In the genomic region with DNA sequence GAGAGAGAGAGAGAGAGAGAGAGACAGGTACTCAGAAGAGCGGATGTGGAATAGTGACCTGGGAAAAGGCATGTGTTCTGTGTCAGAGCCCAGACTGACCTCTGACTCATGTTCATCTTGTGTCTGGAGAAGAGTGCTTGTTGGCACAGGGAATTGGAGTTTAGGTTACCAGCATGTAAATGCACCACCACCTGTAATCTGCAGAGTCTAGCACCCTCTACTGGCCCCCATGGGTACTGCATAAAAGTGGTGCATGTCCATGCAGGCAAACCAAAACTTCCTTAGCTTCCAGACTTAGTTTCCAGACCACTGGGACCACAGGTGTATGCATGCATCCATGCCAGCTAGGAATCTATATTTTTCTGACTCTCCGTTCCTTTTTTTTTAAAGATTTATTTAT, we compare ENCODE assay signal across 8 mouse cellular contexts. TPM values are rescaled to one million over a fixed set of nuclear protein-coding genes. Genes with fewer than 3 reads are reported as not detected.
A peak's percentile ranks its signal among the peaks of the same experiment; 100 is the strongest.
DNase-seq lines count a peak whose midpoint lies in the region; ATAC-seq and TF ChIP-seq lines count a peak whose summit lies in the region.

No protein-coding gene starts in this region.

- no peaks in the 10 kb centered on the region for H3K27me3 ChIP-seq in ES-Bruce4 (ENCODE audit: control insufficient read depth, insufficient read depth, low read length, poor library complexity, severe bottlenecking)
- H3K27me3 ChIP-seq in heart, postnatal 0 days (ENCODE audit: control insufficient read depth, insufficient read depth, low read length): no peaks in the 10 kb centered on the region

- H3K4me1 ChIP-seq in ES-Bruce4 (ENCODE audit: control insufficient read depth, insufficient read depth, low read length): peaks cover 7% of the 10 kb centered on the region
- peaks cover 4% of the 10 kb centered on the region; the same call in 1 of the 2 replicates for H3K4me1 ChIP-seq in embryonic fibroblast, embryonic 13.5 days (ENCODE audit: control insufficient read depth, insufficient read depth, low read length)
- no peaks in the 10 kb centered on the region for H3K4me1 ChIP-seq in heart, postnatal 0 days (ENCODE audit: control insufficient read depth, insufficient read depth)
- no peaks in the 10 kb centered on the region; the same call in 1 of the 2 replicates for H3K4me1 ChIP-seq in lung, adult 2 months (ENCODE audit: control insufficient read depth, insufficient read depth, low read length)

- H3K4me3 ChIP-seq in ES-Bruce4 (ENCODE audit: low read depth, low read length): no peak overlapping the region
- H3K4me3 ChIP-seq in embryonic fibroblast, embryonic 13.5 days (ENCODE audit: insufficient read depth, low read length): no peak overlapping the region
- no peak overlapping the region for H3K4me3 ChIP-seq in heart, postnatal 0 days (ENCODE audit: low read depth, low read length)
- no peak overlapping the region for H3K4me3 ChIP-seq in lung, adult 2 months (replicated peaks; ENCODE audit: extremely low read depth, low read depth, low read length)

- H3K27ac ChIP-seq in ES-Bruce4 (ENCODE audit: insufficient read depth, low read length): no peak overlapping the region; the same call in 1 of the 2 replicates
- no peak overlapping the region for H3K27ac ChIP-seq in embryonic fibroblast, embryonic 13.5 days (ENCODE audit: insufficient read depth, low read length)
- no peak overlapping the region for H3K27ac ChIP-seq in heart, postnatal 0 days (ENCODE audit: low read depth)

- H3K36me3 ChIP-seq in ES-Bruce4 (ENCODE audit: control insufficient read depth, insufficient read depth, low read length, poor library complexity, severe bottlenecking): no peaks in the 10 kb centered on the region
- no peaks in the 10 kb centered on the region for H3K36me3 ChIP-seq in heart, postnatal 0 days (replicated peaks; ENCODE audit: control insufficient read depth, insufficient read depth, low read length)

- TF ChIP-seq EP300 in ES-Bruce4 (IDR thresholded peaks at IDR 0.05; ENCODE audit: insufficient read depth, low read depth, low read length): no peak
- TF ChIP-seq EP300 in heart, postnatal 0 days (IDR thresholded peaks at IDR 0.05; ENCODE audit: low read depth): no peak

- no peak overlapping the region for H3K4me2 ChIP-seq in heart, postnatal 0 days (ENCODE audit: low read depth, low read length)

- WGBS in heart, postnatal 0 days: 44% methylated on average over 2 of the region's 2 CpGs
- WGBS in lung, adult 2 months: 44% methylated on average over 2 of the region's 2 CpGs

- no peaks in the 10 kb centered on the region for H3K9me3 ChIP-seq in ES-Bruce4 (replicated peaks; ENCODE audit: control insufficient read depth, insufficient read depth, low read length, poor library complexity, severe bottlenecking)
- no peaks in the 10 kb centered on the region for H3K9me3 ChIP-seq in heart, postnatal 0 days (replicated peaks; ENCODE audit: control insufficient read depth, low read length)

- no peak for TF ChIP-seq POLR2A in ES-Bruce4 (IDR thresholded peaks at IDR 0.05; ENCODE audit: insufficient read depth, low read length)
- TF ChIP-seq POLR2A in embryonic fibroblast, embryonic 13.5 days (IDR thresholded peaks at IDR 0.05; ENCODE audit: low read depth, low read length): no peak
- no peak for TF ChIP-seq POLR2A in lung, adult 2 months (IDR thresholded peaks at IDR 0.05; ENCODE audit: borderline replicate concordance, extremely low read depth, low read depth, low read length)

- ATAC-seq in heart, postnatal 0 days (ENCODE audit: insufficient read depth, low read depth): peak; percentile 71

- DNase-seq in adrenal gland, postnatal 36 days: peak; percentile 85 to 87
- DNase-seq in heart, postnatal 0 days (ENCODE audit: low spot score): peak; percentile 89
- peak; percentile 78 for DNase-seq in layer of hippocampus, adult 11-12 months (ENCODE audit: low spot score)
- peak; percentile 81 for DNase-seq in lung, adult 2 months
- DNase-seq in retina, postnatal 7 days (ENCODE audit: low read depth, low spot score): peak; percentile 78
- peak; percentile 64 to 76 for DNase-seq in thymus, postnatal 36 days

- peak overlapping the region; percentile 83 for H3K9ac ChIP-seq in ES-Bruce4 (ENCODE audit: low read depth, poor library complexity, severe bottlenecking)
- no peak overlapping the region for H3K9ac ChIP-seq in heart, postnatal 0 days (replicated peaks; ENCODE audit: low read depth, low read length)

- TF ChIP-seq CTCF in ES-Bruce4 (IDR thresholded peaks at IDR 0.05; ENCODE audit: low read depth, low read length): peak; percentile 77
- TF ChIP-seq CTCF in embryonic fibroblast, embryonic 13.5 days (IDR thresholded peaks at IDR 0.05; ENCODE audit: borderline replicate concordance, insufficient read depth, low read length): peak; percentile 61
- peak; percentile 97 for TF ChIP-seq CTCF in heart, postnatal 0 days (IDR thresholded peaks at IDR 0.05; ENCODE audit: low read depth)
- peak; percentile 86 for TF ChIP-seq CTCF in lung, adult 2 months (IDR thresholded peaks at IDR 0.05; ENCODE audit: insufficient read depth, low read length)

RNA-seq across cellular contexts. Expression of a gene that starts 5.9 kb away (rescaled TPM):
- polyA plus RNA-seq in ES-Bruce4 (2011; ENCODE audit: insufficient read depth, insufficient read length, low read depth, missing spikeins): 133 and 137 TPM in 2 replicates
- 100 to 1,000 TPM in 1 of 2 experiments, 10 to 100 TPM in 1; 79.9 to 101 TPM for total RNA-seq in adrenal gland, postnatal 36 days (2021)
- polyA plus RNA-seq in embryonic fibroblast, embryonic 13.5 days (2011; ENCODE audit: insufficient read length, low read depth, missing spikeins): 167 and 198 TPM in 2 replicates
- total RNA-seq in heart, postnatal 0 days (2014; rRNA removed; ENCODE audit: low replicate concordance): 41.9 and 59.4 TPM in 2 replicates
- 29.0 and 29.9 TPM in 2 replicates for polyA plus RNA-seq in heart, postnatal 0 days (2015; fragmentation: Nextera tagmentation; extraction: Ambion mirVana)
- polyA plus RNA-seq in lung, adult 2 months (2012; rRNA removed): 103 and 116 TPM in 2 replicates

RNA-seq across cellular contexts. Expression of a gene that starts 8.3 kb away (rescaled TPM):
- polyA plus RNA-seq in ES-Bruce4 (2011; ENCODE audit: insufficient read depth, insufficient read length, low read depth, missing spikeins): 24.3 and 30.9 TPM in 2 replicates
- 1 to 10 TPM; 1.2 to 2.4 TPM for total RNA-seq in adrenal gland, postnatal 36 days (2021)
- polyA plus RNA-seq in embryonic fibroblast, embryonic 13.5 days (2011; ENCODE audit: insufficient read length, low read depth, missing spikeins): 1.1 and 1.2 TPM in 2 replicates
- not detected in 2 replicates for total RNA-seq in heart, postnatal 0 days (2014; rRNA removed; ENCODE audit: low replicate concordance)
- polyA plus RNA-seq in heart, postnatal 0 days (2015; fragmentation: Nextera tagmentation; extraction: Ambion mirVana): 0.14 and 0.33 TPM in 2 replicates
- polyA plus RNA-seq in lung, adult 2 months (2012; rRNA removed): 1.5 and 2.4 TPM in 2 replicates

RNA-seq across cellular contexts. Expression of a gene that starts 25.6 kb away (rescaled TPM):
- 21.8 and 21.9 TPM in 2 replicates for polyA plus RNA-seq in ES-Bruce4 (2011; ENCODE audit: insufficient read depth, insufficient read length, low read depth, missing spikeins)
- total RNA-seq in adrenal gland, postnatal 36 days (2021): 10 to 100 TPM; 15.1 to 19.1 TPM
- 14.5 and 17.6 TPM in 2 replicates for polyA plus RNA-seq in embryonic fibroblast, embryonic 13.5 days (2011; ENCODE audit: insufficient read length, low read depth, missing spikeins)
- total RNA-seq in heart, postnatal 0 days (2014; rRNA removed; ENCODE audit: low replicate concordance): 83.9 and 93.1 TPM in 2 replicates
- 45.8 and 50.1 TPM in 2 replicates for polyA plus RNA-seq in heart, postnatal 0 days (2015; fragmentation: Nextera tagmentation; extraction: Ambion mirVana)
- 5.6 and 9.9 TPM in 2 replicates for polyA plus RNA-seq in lung, adult 2 months (2012; rRNA removed)

RNA-seq across cellular contexts. Expression of a gene that starts 39.7 kb away (rescaled TPM):
- 0.37 and 0.62 TPM in 2 replicates for polyA plus RNA-seq in ES-Bruce4 (2011; ENCODE audit: insufficient read depth, insufficient read length, low read depth, missing spikeins)
- not detected for total RNA-seq in adrenal gland, postnatal 36 days (2021)
- polyA plus RNA-seq in embryonic fibroblast, embryonic 13.5 days (2011; ENCODE audit: insufficient read length, low read depth, missing spikeins): not detected in 2 replicates
- not detected in 2 replicates for total RNA-seq in heart, postnatal 0 days (2014; rRNA removed; ENCODE audit: low replicate concordance)
- polyA plus RNA-seq in heart, postnatal 0 days (2015; fragmentation: Nextera tagmentation; extraction: Ambion mirVana): not detected in 2 replicates
- not detected in 2 replicates for polyA plus RNA-seq in lung, adult 2 months (2012; rRNA removed)

RNA-seq across cellular contexts. Expression of a gene that starts 45.9 kb away (rescaled TPM):
- polyA plus RNA-seq in ES-Bruce4 (2011; ENCODE audit: insufficient read depth, insufficient read length, low read depth, missing spikeins): 57.7 and 64.1 TPM in 2 replicates
- total RNA-seq in adrenal gland, postnatal 36 days (2021): 1 to 10 TPM; 7.6 to 8.8 TPM
- polyA plus RNA-seq in embryonic fibroblast, embryonic 13.5 days (2011; ENCODE audit: insufficient read length, low read depth, missing spikeins): 9.7 and 18.9 TPM in 2 replicates
- 7.9 and 15.2 TPM in 2 replicates for total RNA-seq in heart, postnatal 0 days (2014; rRNA removed; ENCODE audit: low replicate concordance)
- polyA plus RNA-seq in heart, postnatal 0 days (2015; fragmentation: Nextera tagmentation; extraction: Ambion mirVana): 10.5 and 11.1 TPM in 2 replicates
- 7.8 and 7.9 TPM in 2 replicates for polyA plus RNA-seq in lung, adult 2 months (2012; rRNA removed)
